Mouse (Mus musculus): ENCODE data around the gene Nell2.

Gene Nell2

GRCm38 (mm10) chr15:95366506-95366905 lies 161.9 kb downstream of the Nell2 start:
- in situ Hi-C loops (cut with MboI; ENCODE audit: unreplicated experiment in 2 of 2): no loop called here

- in situ Hi-C loops (cut with MboI; ENCODE audit: unreplicated experiment in 2 of 2): no loop called here
Observed at GRCm38 (mm10) chr15:95354806-95355205, 173.6 kb downstream of the Nell2 start.

GRCm38 (mm10) chr15:95334323-95335296 lies 193.7 kb downstream of the Nell2 start:
- in situ Hi-C loops (cut with MboI; ENCODE audit: unreplicated experiment in 2 of 2): no loop called here

GRCm38 (mm10) chr15:95333229-95333628 lies 195.1 kb downstream of the Nell2 start:
- in situ Hi-C loops (cut with MboI; ENCODE audit: unreplicated experiment in 2 of 2): no loop called here

GRCm38 (mm10) chr15:95330926-95331325 lies 197.4 kb downstream of the Nell2 start:
- in situ Hi-C loops (cut with MboI; ENCODE audit: unreplicated experiment in 2 of 2): no loop called here

- in situ Hi-C loops (cut with MboI; ENCODE audit: unreplicated experiment in 2 of 2): no loop called here
Observed at GRCm38 (mm10) chr15:95322744-95323143, 205.6 kb downstream of the Nell2 start.

- in situ Hi-C loops (cut with MboI; ENCODE audit: unreplicated experiment in 2 of 2): no loop called here
Observed at GRCm38 (mm10) chr15:95316626-95317025, 211.7 kb downstream of the Nell2 start.

GRCm38 (mm10) chr15:95314808-95315145 lies 213.6 kb downstream of the Nell2 start:
- in situ Hi-C loops (cut with MboI; ENCODE audit: unreplicated experiment in 2 of 2): no loop called here

GRCm38 (mm10) chr15:95314121-95314807 lies 214.1 kb downstream of the Nell2 start:
- in situ Hi-C loops (cut with MboI; ENCODE audit: unreplicated experiment in 2 of 2): no loop called here

GRCm38 (mm10) chr15:95313286-95313685 lies 215.1 kb downstream of the Nell2 start:
- in situ Hi-C loops (cut with MboI; ENCODE audit: unreplicated experiment in 2 of 2): no loop called here

GRCm38 (mm10) chr15:95304102-95304501 lies 224.3 kb downstream of the Nell2 start:
- in situ Hi-C loops (cut with MboI; ENCODE audit: unreplicated experiment in 2 of 2): no loop called here

- in situ Hi-C loops (cut with MboI; ENCODE audit: unreplicated experiment in 2 of 2): no loop called here
Observed at GRCm38 (mm10) chr15:95296561-95296960, 231.8 kb downstream of the Nell2 start.

GRCm38 (mm10) chr15:95289047-95289446 lies 239.3 kb downstream of the Nell2 start:
- in situ Hi-C loops (cut with MboI; ENCODE audit: unreplicated experiment in 2 of 2): no loop called here

GRCm38 (mm10) chr15:95285199-95285598 lies 243.2 kb downstream of the Nell2 start:
- in situ Hi-C loops (cut with MboI; ENCODE audit: unreplicated experiment in 2 of 2): no loop called here

- in situ Hi-C loops (cut with MboI; ENCODE audit: unreplicated experiment in 2 of 2): no loop called here
Observed at GRCm38 (mm10) chr15:95280986-95281385, 247.4 kb downstream of the Nell2 start.

- in situ Hi-C loops (cut with MboI; ENCODE audit: unreplicated experiment in 2 of 2): no loop called here
Observed at GRCm38 (mm10) chr15:95278001-95278400, 250.4 kb downstream of the Nell2 start.

- in situ Hi-C loops (cut with MboI; ENCODE audit: unreplicated experiment in 2 of 2): no loop called here
Observed at GRCm38 (mm10) chr15:95276556-95276955, 251.8 kb downstream of the Nell2 start.

- in situ Hi-C loops (cut with MboI; ENCODE audit: unreplicated experiment in 2 of 2): no loop called here
Observed at GRCm38 (mm10) chr15:95275553-95275952, 252.8 kb downstream of the Nell2 start.

GRCm38 (mm10) chr15:95273236-95273635 lies 255.1 kb downstream of the Nell2 start:
- in situ Hi-C loops (cut with MboI; ENCODE audit: unreplicated experiment in 2 of 2): no loop called here

GRCm38 (mm10) chr15:95272167-95272566 lies 256.2 kb downstream of the Nell2 start:
- in situ Hi-C loops (cut with MboI; ENCODE audit: unreplicated experiment in 2 of 2): no loop called here

- in situ Hi-C loops (cut with MboI; ENCODE audit: unreplicated experiment in 2 of 2): no loop called here
Observed at GRCm38 (mm10) chr15:95259671-95260450, 268.5 kb downstream of the Nell2 start.

Measured in v-Abl transformed pro-B cells (cell line).